Mouse (Mus musculus): ENCODE data around the gene Slc25a41. TPM values are rescaled to one million over a fixed set of nuclear protein-coding genes. Genes with fewer than 3 reads are reported as not detected.

Gene Slc25a41
- total RNA-seq, 2 experiments from 2014 or later, result not detected

DNA sequence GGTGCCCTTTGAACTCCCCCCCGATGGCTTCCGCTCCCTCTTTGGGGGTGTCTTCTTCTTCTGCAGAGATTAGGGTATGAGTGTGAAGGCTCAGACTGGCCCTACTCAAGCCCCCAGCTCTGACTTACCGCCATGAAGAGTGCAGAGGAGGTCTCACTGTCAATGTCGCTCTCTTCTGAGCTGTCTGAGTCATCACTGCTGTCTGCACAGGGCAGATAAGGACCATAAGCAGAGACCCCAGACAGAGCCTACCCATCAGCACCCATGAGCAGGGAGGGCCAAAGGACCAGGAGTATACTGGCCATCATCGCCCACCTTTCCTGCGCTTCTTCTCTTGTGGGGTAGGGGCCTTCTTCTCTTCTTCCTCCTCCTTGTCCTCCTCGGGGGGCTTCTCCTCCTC, 37.5 kb downstream of the Slc25a41 start:
- Histone ChIP-seq H3K4me3 (no peak overlapping the region), H3K27ac (no peak overlapping the region)
- no peak for DNase-seq (ENCODE audit: extremely low spot score in 1 of 2, low spot score in 2 of 2)
- intact Hi-C loops (cut with DNase I), result loop anchor here (5.0 kb wide), 1 partner anchor 197 kb away; no protein-coding TSS in a partner anchor
- TF ChIP-seq CTCF (IDR thresholded peaks at IDR 0.05), result no peak

DNA sequence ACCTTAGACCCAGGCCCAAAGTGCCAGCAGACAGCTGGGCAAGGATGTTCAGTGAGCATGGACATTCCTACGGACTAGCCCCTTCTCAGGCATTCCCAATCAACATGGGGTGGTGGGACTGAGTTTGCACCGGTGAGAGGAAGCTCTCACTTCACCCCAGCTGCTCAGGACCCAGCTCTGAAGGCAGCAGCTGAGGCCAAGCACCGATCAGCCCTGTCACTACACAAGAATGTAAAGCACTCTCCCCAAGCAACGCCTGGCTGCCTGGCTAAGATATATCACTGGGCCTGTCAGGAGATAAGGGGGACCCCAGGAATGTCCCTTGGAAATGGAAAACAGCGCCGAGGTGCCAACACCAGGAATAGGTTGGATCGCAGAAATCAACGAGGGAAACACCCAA, 40.2 kb downstream of the Slc25a41 start:
- TF ChIP-seq CTCF (IDR thresholded peaks at IDR 0.05), result no peak
- H3K4me3 ChIP-seq, result no peak overlapping the region
- no peak for DNase-seq (ENCODE audit: extremely low spot score in 1 of 2, low spot score in 2 of 2)
- no peak overlapping the region for H3K27ac ChIP-seq
- intact Hi-C loops (cut with DNase I), result loop anchor here (5.0 kb wide), 1 partner anchor 194 kb away; no protein-coding TSS in a partner anchor

DNA sequence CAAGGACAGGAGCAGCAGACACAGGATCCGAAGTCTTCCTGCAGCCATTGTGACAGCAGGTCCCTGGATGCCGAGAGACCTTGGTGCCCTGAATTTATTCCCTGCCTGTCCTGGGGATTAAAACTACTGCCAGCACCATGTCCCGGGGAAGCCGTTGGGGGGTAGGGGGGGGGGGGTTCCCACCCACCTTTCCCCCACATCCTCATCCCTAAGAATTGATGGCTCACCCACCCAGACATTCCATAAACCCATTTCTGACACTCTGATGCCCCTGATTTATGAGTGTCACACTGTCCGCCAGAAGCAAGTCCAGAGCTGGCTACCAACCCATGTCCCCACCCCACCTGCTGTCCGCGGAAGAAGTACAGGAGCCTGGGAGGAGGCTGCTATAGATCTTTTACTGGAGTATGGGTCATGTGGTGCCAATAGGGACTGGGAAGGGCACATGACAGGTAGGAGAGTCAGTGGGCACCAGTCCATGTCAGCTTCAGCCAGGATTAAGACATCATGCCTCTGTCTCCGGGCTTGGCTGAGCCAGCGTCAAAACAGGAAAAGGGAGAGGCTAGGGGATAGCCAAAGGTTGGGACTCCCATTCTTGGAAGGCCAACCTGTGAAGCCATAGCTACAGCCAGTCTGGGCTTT, 41.4 kb downstream of the Slc25a41 start, which contains the start of gene Pspn:
Gene Pspn (minus strand): TSS at position 51 of the 642 bp plus-strand sequence.
- intact Hi-C loops (cut with DNase I), result loop anchor here (5.0 to 10.0 kb wide), 4 partner anchors 167 to 335 kb away; partner anchors contain the start of genes Gpr108 and Trip10
- TF ChIP-seq CTCF (IDR thresholded peaks at IDR 0.05), result no peak
- no peak for DNase-seq (ENCODE audit: extremely low spot score in 1 of 2, low spot score in 2 of 2)
- Histone ChIP-seq H3K4me3 (no peak within 1 kb of the TSS), H3K27ac (no peak within 1 kb of the TSS)

- DNase-seq (ENCODE audit: extremely low spot score in 1 of 2, low spot score in 2 of 2), result no peak
- no peak for TF ChIP-seq CTCF (IDR thresholded peaks at IDR 0.05)
- intact Hi-C loops (cut with DNase I), result loop anchor here (5.0 to 10.0 kb wide), 3 partner anchors 168 to 335 kb away; partner anchors contain the start of genes Gpr108 and Trip10
- no peak overlapping the region for H3K4me3 ChIP-seq
- H3K27ac ChIP-seq, result no peak overlapping the region
Observed at GRCm38 (mm10) chr17:56999414-56999813, 42.0 kb downstream of the Slc25a41 start.

GRCm38 (mm10) chr17:56997029-56997667, 44.3 kb downstream of the Slc25a41 start, which contains the start of gene Alkbh7:
TSS of gene Alkbh7 (plus strand) at chr17:56997339.
- peak within 1 kb of the TSS; percentile 89 for H3K27ac ChIP-seq
- intact Hi-C loops (cut with DNase I), result loop anchor here (5.0 to 10.0 kb wide), 3 partner anchors 170 to 338 kb away; partner anchors contain the start of genes Gpr108 and Trip10

DNA sequence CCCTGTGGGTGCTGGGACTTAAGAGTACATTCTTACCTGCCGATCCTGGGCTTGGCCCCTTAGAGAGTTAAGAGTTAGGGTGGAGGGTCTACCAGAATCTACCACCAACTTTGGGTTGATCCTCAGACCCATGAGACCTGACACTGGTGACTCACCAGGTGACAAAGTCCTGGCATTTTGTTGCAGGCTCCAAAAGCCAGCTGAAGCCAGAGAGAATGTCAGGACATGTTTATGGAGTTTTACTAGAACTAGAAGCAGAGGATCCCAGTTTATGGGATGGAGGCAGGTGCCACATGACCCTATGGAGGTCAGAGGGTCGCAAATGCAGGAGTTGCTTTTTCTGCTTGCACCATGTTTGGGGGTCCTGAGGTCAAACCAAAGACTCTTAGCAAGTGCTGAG, 44.9 kb downstream of the Slc25a41 start:
- peak overlapping the region; percentile 89 for H3K27ac ChIP-seq
- intact Hi-C loops (cut with DNase I), result loop anchor here (5.0 to 10.0 kb wide), 3 partner anchors 171 to 338 kb away; partner anchors contain the start of genes Gpr108 and Trip10
- DNase-seq (ENCODE audit: extremely low spot score in 1 of 2, low spot score in 2 of 2), result no peak

More at GRCm38 (mm10) chr17:56997029-56997667, 44.3 kb downstream of the Slc25a41 start, which contains the start of gene Alkbh7:
- DNase-seq (ENCODE audit: extremely low spot score in 1 of 2, low spot score in 2 of 2), result peak; percentile 88 to 92
- peak within 1 kb of the TSS; percentile 85 for H3K4me3 ChIP-seq
- TF ChIP-seq CTCF (IDR thresholded peaks at IDR 0.05), result peak; percentile 64

GRCm38 (mm10) chr17:56995046-56995445, 46.4 kb downstream of the Slc25a41 start:
- intact Hi-C loops (cut with DNase I), result loop anchor here (5.0 to 10.0 kb wide), 3 partner anchors 172 to 340 kb away; partner anchors contain the start of genes Gpr108 and Trip10
- H3K27ac ChIP-seq, result no peak overlapping the region

More for the DNA sequence above, 44.9 kb downstream of the Slc25a41 start:
- H3K4me3 ChIP-seq, result peak overlapping the region; percentile 85
- no peak for TF ChIP-seq CTCF (IDR thresholded peaks at IDR 0.05)

GRCm38 (mm10) chr17:56990966-56991365, 50.5 kb downstream of the Slc25a41 start:
- no peak for TF ChIP-seq CTCF (IDR thresholded peaks at IDR 0.05)
- peak in 1 of 2 experiments; percentile 7 for DNase-seq (ENCODE audit: extremely low spot score in 1 of 2, low spot score in 2 of 2)
- Histone ChIP-seq H3K4me3 (peak overlapping the region; percentile 83), H3K27ac (no peak overlapping the region; the same call in 1 of the 2 replicates)
- intact Hi-C loops (cut with DNase I), result loop anchor here (1.0 to 10.0 kb wide), 5 partner anchors 20 to 344 kb away; partner anchors contain the start of genes Gm17949, Gpr108, Gtf2f1 and Trip10

More at GRCm38 (mm10) chr17:56995046-56995445, 46.4 kb downstream of the Slc25a41 start:
- no peak overlapping the region for H3K4me3 ChIP-seq
- no peak for TF ChIP-seq CTCF (IDR thresholded peaks at IDR 0.05)
- no peak for DNase-seq (ENCODE audit: extremely low spot score in 1 of 2, low spot score in 2 of 2)

- H3K4me3 ChIP-seq, result peak within 1 kb of the TSS; percentile 83
- H3K27ac ChIP-seq, result peak within 1 kb of the TSS; percentile 90
- TF ChIP-seq CTCF (IDR thresholded peaks at IDR 0.05), result no peak
- peak; percentile 92 to 95 for DNase-seq (ENCODE audit: extremely low spot score in 1 of 2, low spot score in 2 of 2)
- intact Hi-C loops (cut with DNase I), result loop anchor here (1.0 to 10.0 kb wide), 4 partner anchors 21 to 345 kb away; partner anchors contain the start of genes Gm17949, Gpr108, Gtf2f1 and Trip10
Observed at GRCm38 (mm10) chr17:56990115-56990746, 51.2 kb downstream of the Slc25a41 start, which contains the start of gene Clpp. TSS of gene Clpp (plus strand) at chr17:56990305.

DNA sequence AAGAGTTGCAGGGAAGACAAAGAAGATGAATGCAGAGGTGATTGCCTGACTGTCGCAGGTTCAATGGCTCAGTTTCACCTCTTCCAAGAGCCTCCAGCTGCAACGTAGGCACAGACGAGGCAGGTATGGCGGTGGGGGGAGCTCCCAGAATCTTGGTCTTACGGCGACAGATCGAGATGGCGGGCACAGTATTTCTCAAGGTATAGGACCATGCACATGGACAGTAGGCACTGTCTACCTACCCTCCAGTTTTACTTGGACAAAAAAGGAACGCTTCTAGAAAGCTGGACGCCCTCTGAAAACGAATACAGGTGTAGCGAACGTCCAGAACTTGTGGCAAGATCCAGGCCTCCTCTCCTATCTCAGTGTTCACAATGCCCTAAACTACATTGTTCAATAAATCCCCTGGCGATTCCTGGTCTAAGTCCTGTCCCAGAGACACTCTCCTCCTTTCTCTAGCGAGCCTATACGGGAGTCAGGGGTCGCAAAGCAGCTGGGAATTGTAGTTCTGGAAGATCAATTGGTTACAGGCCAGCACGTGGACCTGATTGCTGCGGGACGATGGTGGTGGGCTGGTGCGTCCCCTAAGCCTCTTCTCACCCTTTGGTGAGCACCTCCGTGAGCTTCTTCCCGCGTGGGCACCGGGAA, 51.9 kb downstream of the Slc25a41 start:
- Histone ChIP-seq H3K27ac (peak overlapping the region; percentile 90), H3K4me3 (peak overlapping the region; percentile 83)
- DNase-seq (ENCODE audit: extremely low spot score in 1 of 2, low spot score in 2 of 2), result peak in 1 of 2 experiments; percentile 79
- intact Hi-C loops (cut with DNase I), result loop anchor here (1.0 to 10.0 kb wide), 6 partner anchors 22 to 345 kb away; partner anchors contain the start of genes Gm17949, Gpr108, Gtf2f1 and Mllt1
- no peak for TF ChIP-seq CTCF (IDR thresholded peaks at IDR 0.05)

All from left cerebral cortex, adult 2 months (tissue).